Mouse (Mus musculus) forebrain, embryonic 14.5 days (tissue): ENCODE results near the gene Msi2. TPM values are rescaled to one million over a fixed set of nuclear protein-coding genes. Genes with fewer than 3 reads are reported as not detected.

Source experiments
- ATAC-seq: fragments of 200-750 bp; cut with Nextera tagmentation; 2 replicates; pipeline ENCODE4 v1.8.0; 2017; ENCODE audit warnings: mild to moderate bottlenecking, moderate library complexity
- DNase-seq: peaks from one replicate; pipeline ENCODE4 v3.0.0-alpha.2; 2015; ENCODE audit warnings: low spot score
- H3K27ac ChIP-seq: fragments of 300-500 bp; sonication (generic); 2 replicates; pipeline ENCODE4 v1.5.1; 2014; ENCODE audit warnings: low read depth, mild to moderate bottlenecking, control low read depth, low read length, moderate library complexity
- H3K27me3 ChIP-seq: fragments of 300-500 bp; sonication (generic); replicated peaks from 2 replicates; pipeline ENCODE4 v1.6.1; 2014; ENCODE audit warnings: low read length, control low read depth, mixed read lengths; ENCODE audit not compliant: control insufficient read depth, insufficient read depth
- H3K36me3 ChIP-seq: fragments of 300-500 bp; sonication (generic); 2 replicates; pipeline ENCODE4 v1.6.1; 2014; ENCODE audit warnings: low read length, control low read depth; ENCODE audit not compliant: control insufficient read depth, insufficient read depth
- H3K4me1 ChIP-seq: fragments of 300-500 bp; sonication (generic); 2 replicates; pipeline ENCODE4 v1.6.1; 2014; ENCODE audit warnings: antibody characterized with exemption, low read length, control low read depth; ENCODE audit not compliant: control insufficient read depth, insufficient read depth
- H3K4me2 ChIP-seq: fragments of 300-500 bp; sonication (generic); 2 replicates; pipeline ENCODE4 v1.6.1; 2014; ENCODE audit warnings: mild to moderate bottlenecking, control low read depth, low read length
- H3K4me3 ChIP-seq: fragments of 300-500 bp; sonication (generic); 2 replicates; pipeline ENCODE4 v1.5.1; 2014; ENCODE audit warnings: low read depth, low read length, control low read depth
- H3K9ac ChIP-seq: fragments of 300-500 bp; sonication (generic); 2 replicates; pipeline ENCODE4 v1.6.1; 2014; ENCODE audit warnings: mild to moderate bottlenecking, low read length, control low read depth, moderate library complexity
- H3K9me3 ChIP-seq: fragments of 300-500 bp; sonication (generic); replicated peaks from 2 replicates; pipeline ENCODE4 v1.6.1; 2016; ENCODE audit warnings: low read length, control low read depth, mixed read lengths; ENCODE audit not compliant: control insufficient read depth
- WGBS: fragments of 180-500 bp; shearing (Covaris S2); extraction: QIAGEN DNeasy Blood & Tissue Kit; methylation state at CpG from one replicate; pipeline ENCODE4 v1.1.7; 2014; 5-methylcytosine and 5-hydroxymethylcytosine counted together
- polyA plus RNA-seq: library from polyadenylated mRNA; unstranded; fragments of >200 nt; fragmentation: Nextera tagmentation; extraction: Ambion mirVana; gene quantifications from 2 replicates; pipeline ENCODE4 v1.2.1, GENCODE M21; 2014

Msi2 gene
- polyA plus RNA-seq, 1 experiment from 2014 or later, result 19.9 TPM

DNA sequence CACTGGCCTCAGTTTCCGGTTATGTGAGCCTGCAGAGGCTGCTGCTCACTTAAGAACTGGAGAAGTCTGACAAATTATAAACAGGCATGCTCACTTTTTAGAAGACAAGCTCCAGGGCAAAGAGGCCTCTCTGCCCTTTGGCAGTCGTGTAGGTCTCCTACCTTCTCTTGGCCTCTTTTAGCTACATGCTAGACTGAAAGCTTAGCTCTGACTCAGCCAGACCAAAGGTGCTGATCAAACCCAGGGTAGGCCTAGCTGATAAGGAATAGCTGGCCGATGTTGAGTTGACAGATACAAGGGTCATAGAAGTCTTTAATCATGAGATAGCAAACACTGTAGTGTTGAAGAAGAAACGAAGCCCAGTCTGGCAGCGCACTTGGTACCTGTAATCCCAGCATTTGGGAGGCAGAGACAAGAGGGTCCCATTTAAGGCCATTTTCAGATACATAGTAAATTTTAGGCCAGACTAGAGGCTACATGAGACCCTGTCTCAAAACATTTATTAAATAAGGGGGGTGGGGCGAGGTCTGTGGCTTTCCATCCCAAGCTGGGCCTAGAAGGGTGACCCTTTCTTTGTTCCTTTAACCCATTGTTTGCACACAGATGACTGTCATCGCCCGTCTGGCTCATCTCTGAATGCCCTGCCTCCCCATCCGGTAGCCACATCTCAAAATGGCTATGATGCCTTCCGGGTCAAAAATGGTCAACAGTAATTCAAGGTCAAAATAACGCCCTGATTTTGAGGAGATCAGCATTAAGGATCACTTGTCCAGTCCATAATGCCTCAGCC, 164.6 kb downstream of the Msi2 start:
- Histone ChIP-seq H3K27me3 (no peaks in the 10 kb centered on the region), H3K4me1 (peaks cover 80% of the 10 kb centered on the region), H3K9me3 (no peaks in the 10 kb centered on the region), H3K4me2 (no peak overlapping the region), H3K36me3 (no peaks in the 10 kb centered on the region), H3K4me3 (no peak overlapping the region), H3K9ac (peak overlapping the region; percentile 13; the same call in 1 of the 2 replicates), H3K27ac (no peak overlapping the region; the same call in 1 of the 2 replicates)
- DNase-seq, result no peak
- 73% methylated on average over 11 of the region's 11 CpGs for WGBS
- ATAC-seq, result no peak

DNA sequence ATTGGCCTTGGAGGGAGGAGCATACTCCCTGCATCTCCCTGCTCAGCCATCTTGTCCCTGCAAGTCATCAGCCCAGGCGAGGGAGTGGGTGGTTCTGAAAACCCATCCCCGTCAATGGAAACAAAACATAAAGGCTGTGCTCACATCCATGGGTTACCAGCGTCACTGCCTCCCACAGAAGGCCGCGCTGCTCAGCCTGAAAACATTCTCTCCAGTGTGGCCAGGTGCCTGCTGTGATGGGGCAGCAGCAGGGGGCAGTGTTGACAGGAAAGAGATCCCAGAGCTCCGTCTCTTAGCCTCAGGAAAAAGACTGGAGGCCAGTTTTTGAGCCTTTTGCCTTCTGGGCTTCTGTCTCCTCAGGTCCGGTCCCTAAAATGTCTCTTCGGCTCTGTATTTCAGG, 165.3 kb downstream of the Msi2 start:
- H3K4me1 ChIP-seq, result peaks cover 81% of the 10 kb centered on the region
- no peaks in the 10 kb centered on the region for H3K36me3 ChIP-seq
- 14% methylated on average over 8 of the region's 8 CpGs for WGBS
- ATAC-seq (no peak), DNase-seq (peak; percentile 70)
- no peak overlapping the region; the same call in 1 of the 2 replicates for H3K27ac ChIP-seq
- H3K4me3 ChIP-seq, result no peak overlapping the region
- no peaks in the 10 kb centered on the region for H3K9me3 ChIP-seq
- peak overlapping the region; percentile 13; the same call in 1 of the 2 replicates for H3K9ac ChIP-seq
- no peaks in the 10 kb centered on the region for H3K27me3 ChIP-seq
- no peak overlapping the region for H3K4me2 ChIP-seq

DNA sequence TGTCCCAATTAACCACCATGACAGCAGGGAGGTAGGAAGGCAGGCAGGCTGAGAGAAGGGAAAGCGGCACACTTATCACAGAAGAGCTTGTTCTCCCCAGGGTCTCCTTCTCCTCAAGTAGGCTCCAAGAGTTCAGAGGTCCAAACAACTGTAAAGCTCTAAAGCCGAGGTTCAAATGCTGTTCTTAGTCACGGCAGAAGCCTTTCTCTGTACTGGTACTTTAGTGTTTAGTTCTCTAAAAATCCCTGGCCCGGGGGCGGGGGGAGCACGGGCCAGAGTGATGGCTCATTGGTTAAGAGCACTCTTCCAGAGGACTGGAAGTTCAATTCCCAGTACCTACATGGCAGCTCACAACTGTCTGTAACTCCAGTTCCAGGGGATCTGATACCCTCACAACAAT, 165.9 kb downstream of the Msi2 start:
- H3K4me2 ChIP-seq, result no peak overlapping the region
- no peaks in the 10 kb centered on the region for H3K27me3 ChIP-seq
- H3K36me3 ChIP-seq, result no peaks in the 10 kb centered on the region
- H3K4me1 ChIP-seq, result peaks cover 81% of the 10 kb centered on the region
- no peak overlapping the region for H3K4me3 ChIP-seq
- 74% methylated on average over 6 of the region's 6 CpGs for whole genome bisulfite sequencing
- 0 out of 2 replicates have a peak overlapping the region, but pooled peaks have one; percentile 30 for H3K27ac ChIP-seq
- ATAC-seq (no peak), DNase-seq (no peak)
- H3K9me3 ChIP-seq, result no peaks in the 10 kb centered on the region
- H3K9ac ChIP-seq, result no peak overlapping the region

DNA sequence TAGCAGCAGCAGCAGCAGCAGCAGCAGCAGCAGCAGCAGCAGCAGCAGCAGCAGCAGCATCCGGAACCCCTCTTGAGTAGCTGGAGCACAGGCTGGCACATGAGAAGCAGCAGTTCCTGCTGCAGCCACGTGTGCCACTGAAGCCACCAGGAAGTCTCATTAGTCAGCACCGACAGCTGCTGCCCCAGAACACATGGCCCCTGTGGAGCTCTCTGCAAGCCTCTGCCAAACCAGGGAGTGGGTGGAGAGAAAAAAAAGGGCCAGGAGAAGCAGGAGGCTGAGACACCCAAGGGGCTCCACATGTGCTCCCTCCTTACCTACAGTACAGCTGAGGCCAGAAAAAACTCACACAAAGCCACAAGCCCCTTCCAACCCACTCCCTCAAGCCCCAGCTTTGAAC, 167.3 kb downstream of the Msi2 start:
- Histone ChIP-seq H3K9ac (no peak overlapping the region), H3K4me1 (peaks cover 77% of the 10 kb centered on the region), H3K27ac (0 out of 2 replicates have a peak overlapping the region, but pooled peaks have one; percentile 44), H3K36me3 (no peaks in the 10 kb centered on the region), H3K27me3 (no peaks in the 10 kb centered on the region), H3K4me3 (no peak overlapping the region), H3K4me2 (no peak overlapping the region), H3K9me3 (no peaks in the 10 kb centered on the region)
- DNase-seq (peak; percentile 76), ATAC-seq (peak; percentile 65)
- 4% methylated on average over 3 of the region's 3 CpGs for WGBS

DNA sequence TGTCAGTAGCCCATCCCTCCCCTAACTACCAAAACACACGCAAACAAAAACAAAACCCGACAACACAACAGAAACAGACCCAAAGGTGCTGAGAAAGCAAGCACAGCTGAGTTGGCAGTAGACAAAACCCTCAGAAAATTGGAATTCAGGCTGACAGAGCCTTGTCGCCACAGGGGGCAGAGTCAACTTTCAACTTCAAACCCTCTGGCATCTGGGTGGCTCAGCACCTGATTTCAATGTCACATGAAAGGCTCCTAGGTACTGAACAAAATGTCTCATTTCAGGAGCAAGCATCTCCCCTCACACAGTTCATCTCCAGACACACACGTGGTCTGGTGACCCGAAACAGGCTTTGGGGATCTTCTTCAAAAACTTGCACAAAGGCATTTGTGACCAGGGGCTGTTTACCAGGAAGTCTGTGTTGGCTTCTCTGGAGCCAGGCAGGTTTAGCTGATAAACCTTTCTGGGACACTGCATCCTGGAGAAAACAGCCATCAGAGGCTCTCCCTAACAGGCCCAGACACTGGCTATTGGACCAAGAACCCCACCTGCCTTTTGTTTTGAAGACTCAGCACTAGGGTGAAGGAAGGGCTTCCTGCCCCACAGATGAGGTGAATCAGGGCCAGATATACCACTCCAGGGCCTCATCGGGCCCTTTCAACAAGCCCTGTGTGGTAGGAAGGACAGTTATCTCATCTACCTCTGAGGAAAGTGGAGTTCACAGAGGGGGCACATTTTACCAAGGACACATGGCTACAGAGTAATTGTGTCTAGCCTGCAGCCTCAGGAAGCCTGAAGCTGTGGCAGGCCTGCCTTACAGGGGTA, 168.0 kb downstream of the Msi2 start:
- ATAC-seq (no peak), DNase-seq (no peak)
- no peaks in the 10 kb centered on the region for H3K36me3 ChIP-seq
- no peaks in the 10 kb centered on the region for H3K9me3 ChIP-seq
- H3K27ac ChIP-seq, result peak overlapping the region; percentile 44; the same call in 1 of the 2 replicates
- no peak overlapping the region for H3K4me2 ChIP-seq
- H3K4me1 ChIP-seq, result peaks cover 70% of the 10 kb centered on the region
- 34% methylated on average over 6 of the region's 6 CpGs for WGBS
- no peak overlapping the region for H3K9ac ChIP-seq
- no peaks in the 10 kb centered on the region for H3K27me3 ChIP-seq
- H3K4me3 ChIP-seq, result no peak overlapping the region

DNA sequence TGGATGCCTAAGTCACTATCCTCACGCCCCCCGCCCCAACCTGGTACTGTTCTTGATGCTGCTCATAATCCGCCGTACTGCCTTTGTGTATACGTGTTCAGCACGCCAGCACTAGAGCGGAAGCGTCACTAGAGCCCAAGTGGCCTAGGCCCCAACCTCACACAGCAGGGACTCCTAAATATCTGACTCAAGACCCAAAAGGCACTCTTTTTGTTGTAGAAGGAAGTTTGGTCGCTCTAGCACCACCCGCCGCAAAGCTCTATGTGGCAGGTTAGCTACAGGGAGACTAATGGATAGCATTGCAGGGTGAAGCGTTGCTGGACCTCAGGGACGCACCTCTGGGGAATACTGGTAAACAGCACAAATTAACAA, 168.8 kb downstream of the Msi2 start:
- ATAC-seq, result no peak
- Histone ChIP-seq H3K27ac (no peak overlapping the region), H3K4me1 (peaks cover 62% of the 10 kb centered on the region), H3K36me3 (no peaks in the 10 kb centered on the region), H3K27me3 (no peaks in the 10 kb centered on the region), H3K4me3 (no peak overlapping the region), H3K9me3 (no peaks in the 10 kb centered on the region), H3K9ac (no peak overlapping the region), H3K4me2 (no peak overlapping the region)
- no peak for DNase-seq
- 74% methylated on average over 13 of the region's 13 CpGs for WGBS

DNA sequence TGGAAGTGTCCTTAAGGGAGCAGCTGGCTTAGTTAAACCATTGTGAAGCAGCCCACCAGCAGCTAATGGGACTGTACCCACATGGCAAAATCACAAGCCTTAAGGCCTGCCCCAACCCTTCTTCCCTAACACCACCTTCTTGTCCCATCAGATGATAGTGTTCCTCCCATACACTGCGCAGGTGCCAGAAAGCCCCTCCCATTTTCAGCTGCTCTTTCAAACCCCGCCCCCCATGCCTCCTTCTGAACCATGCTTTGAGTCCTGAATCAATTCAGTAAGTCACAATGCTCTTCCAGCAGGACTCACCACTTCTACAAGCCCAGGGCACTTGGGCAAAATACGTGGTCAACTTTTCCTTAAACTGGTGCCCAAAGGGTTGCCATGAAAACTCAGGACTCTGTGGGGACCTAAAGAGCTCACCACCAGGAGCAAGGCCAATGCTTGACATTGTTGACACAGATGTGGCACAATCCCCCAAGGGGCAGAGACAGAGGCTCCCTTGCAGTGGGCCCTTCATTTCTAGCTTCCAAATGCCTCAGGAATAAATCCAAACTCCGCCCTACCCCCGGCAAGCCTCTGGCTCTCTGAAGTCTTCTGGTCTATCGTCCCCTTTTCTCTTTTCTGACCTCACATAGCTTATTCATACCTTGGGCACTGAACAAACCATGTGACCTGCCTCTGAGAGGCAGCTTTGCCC, 169.3 kb downstream of the Msi2 start:
- H3K9ac ChIP-seq, result no peak overlapping the region
- no peak overlapping the region for H3K27ac ChIP-seq
- 61% methylated on average over 6 of the region's 6 CpGs for WGBS
- H3K4me3 ChIP-seq, result no peak overlapping the region
- H3K9me3 ChIP-seq, result no peaks in the 10 kb centered on the region
- no peaks in the 10 kb centered on the region for H3K27me3 ChIP-seq
- DNase-seq (no peak), ATAC-seq (no peak)
- peaks cover 58% of the 10 kb centered on the region for H3K4me1 ChIP-seq
- H3K36me3 ChIP-seq, result no peaks in the 10 kb centered on the region
- H3K4me2 ChIP-seq, result no peak overlapping the region

DNA sequence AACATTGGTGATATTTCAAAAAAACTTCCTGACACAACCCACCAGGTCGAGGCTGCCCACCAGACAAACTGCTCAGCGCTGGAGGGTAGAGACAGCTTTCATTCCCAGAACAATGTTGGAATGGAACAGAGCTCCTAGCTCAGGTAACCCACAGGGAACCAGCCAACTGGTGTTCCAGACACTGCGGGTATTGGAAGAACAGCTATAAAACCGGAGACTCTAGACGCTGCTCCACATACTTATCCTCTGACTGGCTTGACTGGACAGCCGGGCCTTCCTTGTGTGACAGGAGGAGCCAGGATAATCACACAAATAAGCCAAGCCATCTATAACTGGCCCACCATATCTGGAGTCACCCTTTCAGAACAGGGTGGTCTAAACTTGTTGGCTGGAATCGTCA, 169.9 kb downstream of the Msi2 start:
- Histone ChIP-seq H3K36me3 (no peaks in the 10 kb centered on the region), H3K4me2 (no peak overlapping the region), H3K9me3 (no peaks in the 10 kb centered on the region), H3K27me3 (no peaks in the 10 kb centered on the region), H3K9ac (no peak overlapping the region), H3K4me3 (no peak overlapping the region), H3K4me1 (peaks cover 56% of the 10 kb centered on the region), H3K27ac (0 out of 2 replicates have a peak overlapping the region, but pooled peaks have one; percentile 29)
- WGBS, result 68% methylated on average over 7 of the region's 7 CpGs
- ATAC-seq, result no peak
- no peak for DNase-seq
